Mouse (Mus musculus) hindbrain, embryonic 16.5 days (tissue): ENCODE data around the gene Agtrap. TPM values are rescaled to one million over a fixed set of nuclear protein-coding genes. Genes with fewer than 3 reads are reported as not detected.
A peak's percentile ranks its signal among the peaks of the same experiment; 100 is the strongest.

Experiments used
- ATAC-seq: fragments of 200-750 bp; cut with Nextera tagmentation; 2 replicates; pipeline ENCODE4 v1.8.0; 2017; ENCODE audit warnings: moderate TSS enrichment, moderate library complexity
- H3K27ac ChIP-seq: fragments of 300-500 bp; sonication (generic); 2 replicates; pipeline ENCODE4 v1.5.1; 2014; ENCODE audit warnings: low read depth, mild to moderate bottlenecking, control low read depth, low read length, moderate library complexity
- H3K27me3 ChIP-seq: fragments of 300-500 bp; sonication (generic); replicated peaks from 2 replicates; pipeline ENCODE4 v1.6.1; 2014; ENCODE audit warnings: low read length; ENCODE audit not compliant: control insufficient read depth, insufficient read depth
- H3K36me3 ChIP-seq: fragments of 300-500 bp; sonication (generic); 2 replicates; pipeline ENCODE4 v1.6.1; 2014; ENCODE audit warnings: mild to moderate bottlenecking, low read length, moderate library complexity, mixed read lengths; ENCODE audit not compliant: control insufficient read depth, insufficient read depth
- H3K4me1 ChIP-seq: fragments of 300-500 bp; sonication (generic); 2 replicates; pipeline ENCODE4 v1.6.1; 2014; ENCODE audit warnings: low read depth, low read length; ENCODE audit not compliant: control insufficient read depth, insufficient read depth
- H3K4me2 ChIP-seq: fragments of 300-500 bp; sonication (generic); 2 replicates; pipeline ENCODE4 v1.6.1; 2014; ENCODE audit warnings: mild to moderate bottlenecking, low read length, control low read depth, moderate library complexity
- H3K4me3 ChIP-seq: fragments of 300-500 bp; sonication (generic); 2 replicates; pipeline ENCODE4 v1.5.1; 2014; ENCODE audit warnings: mild to moderate bottlenecking, low read length, control low read depth, moderate library complexity
- H3K9ac ChIP-seq: fragments of 300-500 bp; sonication (generic); 2 replicates; pipeline ENCODE4 v1.6.1; 2014; ENCODE audit warnings: low read depth, mild to moderate bottlenecking, control low read depth, low read length, moderate library complexity
- H3K9me3 ChIP-seq: fragments of 300-500 bp; sonication (generic); 2 replicates; pipeline ENCODE4 v1.6.1; 2014; ENCODE audit warnings: mild to moderate bottlenecking, low read length, moderate library complexity; ENCODE audit not compliant: control insufficient read depth
- WGBS: fragments of 180-500 bp; shearing (Covaris S2); extraction: QIAGEN DNeasy Blood & Tissue Kit; methylation state at CpG from one replicate; pipeline ENCODE4 v1.1.7; 2014; 5-methylcytosine and 5-hydroxymethylcytosine counted together
- polyA plus RNA-seq: library from polyadenylated mRNA; unstranded; fragments of >200 nt; fragmentation: Nextera tagmentation; extraction: Ambion mirVana; gene quantifications from 2 replicates; pipeline ENCODE4 v1.2.1, GENCODE M21; 2015

Gene Agtrap
- polyA plus RNA-seq, 1 experiment from 2014 or later, result 7.4 TPM

GRCm38 (mm10) chr4:148038079-148038599 is 49.7 kb downstream of the Agtrap start:
- Histone ChIP-seq H3K9me3 (no peaks in the 10 kb centered on the region), H3K27ac (peak overlapping the region; percentile 89), H3K4me3 (peak overlapping the region; percentile 66), H3K4me1 (peaks cover 41% of the 10 kb centered on the region), H3K27me3 (no peaks in the 10 kb centered on the region), H3K9ac (peak overlapping the region; percentile 75), H3K36me3 (peaks cover 4% of the 10 kb centered on the region), H3K4me2 (peak overlapping the region; percentile 62)
- no peak for ATAC-seq
- WGBS, result 5% methylated on average over 26 of the region's 26 CpGs

- WGBS, result 85% methylated on average over 3 of the region's 3 CpGs
- Histone ChIP-seq H3K9me3 (no peaks in the 10 kb centered on the region), H3K27ac (no peak overlapping the region), H3K4me1 (peaks cover 20% of the 10 kb centered on the region), H3K9ac (no peak overlapping the region), H3K27me3 (no peaks in the 10 kb centered on the region), H3K4me3 (no peak overlapping the region), H3K36me3 (peaks cover 4% of the 10 kb centered on the region), H3K4me2 (no peak overlapping the region)
- ATAC-seq, result no peak
Measured at GRCm38 (mm10) chr4:148035440-148035839, 52.4 kb downstream of the Agtrap start.

- 66% methylated on average over 7 of the region's 7 CpGs for WGBS
- no peak for ATAC-seq
- H3K4me1 ChIP-seq, result peaks cover 8% of the 10 kb centered on the region
- no peak overlapping the region for H3K4me3 ChIP-seq
- H3K9me3 ChIP-seq, result no peaks in the 10 kb centered on the region
- no peak overlapping the region for H3K9ac ChIP-seq
- no peaks in the 10 kb centered on the region for H3K27me3 ChIP-seq
- peaks cover 9% of the 10 kb centered on the region for H3K36me3 ChIP-seq
- H3K27ac ChIP-seq, result no peak overlapping the region
- H3K4me2 ChIP-seq, result no peak overlapping the region
Measured at GRCm38 (mm10) chr4:148033858-148034410, 53.9 kb downstream of the Agtrap start.

- Histone ChIP-seq H3K36me3 (peaks cover 23% of the 10 kb centered on the region), H3K4me2 (no peak overlapping the region), H3K4me1 (no peaks in the 10 kb centered on the region), H3K9ac (no peak overlapping the region), H3K4me3 (no peak overlapping the region), H3K27ac (no peak overlapping the region), H3K9me3 (no peaks in the 10 kb centered on the region), H3K27me3 (no peaks in the 10 kb centered on the region)
- WGBS, result 86% methylated on average over 5 of the region's 5 CpGs
- ATAC-seq, result no peak
Measured at GRCm38 (mm10) chr4:148030506-148030905, 57.3 kb downstream of the Agtrap start.

- ATAC-seq, result no peak
Measured at GRCm38 (mm10) chr4:148029297-148029696, 58.5 kb downstream of the Agtrap start.

More at GRCm38 (mm10) chr4:148029297-148029696, 58.5 kb downstream of the Agtrap start:
- H3K9ac ChIP-seq, result no peak overlapping the region
- 96% methylated on average over 7 of the region's 7 CpGs for WGBS
- H3K4me3 ChIP-seq, result no peak overlapping the region
- no peaks in the 10 kb centered on the region for H3K9me3 ChIP-seq
- no peak overlapping the region for H3K27ac ChIP-seq
- peaks cover 30% of the 10 kb centered on the region for H3K36me3 ChIP-seq
- H3K4me1 ChIP-seq, result no peaks in the 10 kb centered on the region
- H3K27me3 ChIP-seq, result no peaks in the 10 kb centered on the region
- no peak overlapping the region for H3K4me2 ChIP-seq

Other genes starting within 250 kb of the Agtrap start
- 6.2 and 7.8 TPM in 2 replicates for gene Zfp933, start 239.7 kb downstream of the Agtrap start, polyA plus RNA-seq
- gene Miip, start 219.2 kb downstream of the Agtrap start, polyA plus RNA-seq, result 37.6 and 38.7 TPM in 2 replicates
- gene Fv1, start 219.1 kb downstream of the Agtrap start, polyA plus RNA-seq, result 8.4 and 11.5 TPM in 2 replicates
- gene Mfn2, start 183.3 kb downstream of the Agtrap start, polyA plus RNA-seq, result 107 and 115 TPM in 2 replicates
- gene Plod1, start 151.3 kb downstream of the Agtrap start, polyA plus RNA-seq, result 28.4 and 34.8 TPM in 2 replicates
- 8.0 and 10.6 TPM in 2 replicates for gene 2510039O18Rik, start 147.1 kb downstream of the Agtrap start, polyA plus RNA-seq
- gene Nppb, start 102.2 kb downstream of the Agtrap start, polyA plus RNA-seq, result 0.20 and 0.21 TPM in 2 replicates
- gene Nppa, start 87.3 kb downstream of the Agtrap start, polyA plus RNA-seq, result 1.2 and 1.6 TPM in 2 replicates
- 29.9 and 33.5 TPM in 2 replicates for gene Clcn6, start 49.2 kb downstream of the Agtrap start, polyA plus RNA-seq
- 16.5 and 18.5 TPM in 2 replicates for gene Mthfr, start 49.0 kb downstream of the Agtrap start, polyA plus RNA-seq
- gene Mad2l2, start 42.4 kb upstream of the Agtrap start, polyA plus RNA-seq, result 98.0 and 105 TPM in 2 replicates
- gene Draxin, start 42.7 kb upstream of the Agtrap start, polyA plus RNA-seq, result 12.0 and 14.9 TPM in 2 replicates
- 20.3 and 22.9 TPM in 2 replicates for gene Fbxo6, start 64.1 kb upstream of the Agtrap start, polyA plus RNA-seq
- 104 and 114 TPM in 2 replicates for gene Fbxo44, start 72.5 kb upstream of the Agtrap start, polyA plus RNA-seq
- 24.9 and 31.1 TPM in 2 replicates for gene Fbxo2, start 72.6 kb upstream of the Agtrap start, polyA plus RNA-seq
- gene Disp3, start 199.9 kb upstream of the Agtrap start, polyA plus RNA-seq, result 11.6 and 13.6 TPM in 2 replicates